ENCODE assay signal across 1 mouse cellular context in genomic region chr2:31061868-31062628, GRCm38 (mm10).
TF ChIP-seq lines count a peak whose summit lies in the region.

No protein-coding gene starts in this region.

TF ChIP-seq in MEL, 35 proteins besides CTCF, POLR2A, EP300 and RAD21 (continued from another document):
- no peak for TF ChIP-seq USF2 (IDR thresholded peaks at IDR 0.05; ENCODE audit: borderline replicate concordance in 1 of 2, insufficient read depth in 1 of 2, low read depth in 1 of 2, low read length in 2 of 2)
- TF ChIP-seq KAT2A (conservative IDR thresholded peaks at IDR 0.05; ENCODE audit: low read depth, low read length): no peak
- no peak for TF ChIP-seq SMC3 (IDR thresholded peaks at IDR 0.05; ENCODE audit: low read depth, low read length)
